Mouse (Mus musculus): ENCODE data around the gene Smug1.

Smug1 gene

DNA sequence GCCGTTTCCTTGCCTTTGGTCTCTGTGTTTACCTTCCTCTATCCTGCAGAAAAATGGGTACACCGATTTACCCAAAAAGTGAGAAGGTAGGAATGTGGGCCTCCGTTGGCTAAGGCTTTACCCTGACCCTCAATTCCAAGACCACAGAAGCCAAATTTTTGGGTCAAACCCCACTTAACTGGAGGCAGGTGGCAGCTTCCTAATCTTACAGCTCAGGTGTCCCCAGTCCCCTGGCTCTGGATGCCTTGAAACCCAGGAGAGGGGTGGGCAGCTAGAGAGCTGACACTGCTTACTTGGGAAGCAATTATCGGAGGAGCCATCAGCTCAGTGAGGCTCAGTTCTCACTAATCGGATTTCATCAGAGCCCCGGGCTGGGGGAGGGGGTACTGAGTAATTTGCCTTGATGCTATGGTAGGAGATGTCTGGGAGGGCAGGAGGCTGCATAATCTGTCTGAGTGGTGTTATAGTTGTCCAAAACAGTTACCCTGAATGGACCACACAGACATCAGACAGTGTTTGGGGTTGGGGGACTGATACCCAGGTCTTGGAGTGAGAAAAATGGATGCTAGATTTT lies at the start of gene Smug1:
Smug1 (minus strand) TSS at position 51 of the 574 bp plus-strand sequence.
- DNase-seq = no peak

GRCm38 (mm10) chr15:103216052-103216451 lies 49.2 kb upstream of the Smug1 start:
- no peak for DNase-seq

DNA sequence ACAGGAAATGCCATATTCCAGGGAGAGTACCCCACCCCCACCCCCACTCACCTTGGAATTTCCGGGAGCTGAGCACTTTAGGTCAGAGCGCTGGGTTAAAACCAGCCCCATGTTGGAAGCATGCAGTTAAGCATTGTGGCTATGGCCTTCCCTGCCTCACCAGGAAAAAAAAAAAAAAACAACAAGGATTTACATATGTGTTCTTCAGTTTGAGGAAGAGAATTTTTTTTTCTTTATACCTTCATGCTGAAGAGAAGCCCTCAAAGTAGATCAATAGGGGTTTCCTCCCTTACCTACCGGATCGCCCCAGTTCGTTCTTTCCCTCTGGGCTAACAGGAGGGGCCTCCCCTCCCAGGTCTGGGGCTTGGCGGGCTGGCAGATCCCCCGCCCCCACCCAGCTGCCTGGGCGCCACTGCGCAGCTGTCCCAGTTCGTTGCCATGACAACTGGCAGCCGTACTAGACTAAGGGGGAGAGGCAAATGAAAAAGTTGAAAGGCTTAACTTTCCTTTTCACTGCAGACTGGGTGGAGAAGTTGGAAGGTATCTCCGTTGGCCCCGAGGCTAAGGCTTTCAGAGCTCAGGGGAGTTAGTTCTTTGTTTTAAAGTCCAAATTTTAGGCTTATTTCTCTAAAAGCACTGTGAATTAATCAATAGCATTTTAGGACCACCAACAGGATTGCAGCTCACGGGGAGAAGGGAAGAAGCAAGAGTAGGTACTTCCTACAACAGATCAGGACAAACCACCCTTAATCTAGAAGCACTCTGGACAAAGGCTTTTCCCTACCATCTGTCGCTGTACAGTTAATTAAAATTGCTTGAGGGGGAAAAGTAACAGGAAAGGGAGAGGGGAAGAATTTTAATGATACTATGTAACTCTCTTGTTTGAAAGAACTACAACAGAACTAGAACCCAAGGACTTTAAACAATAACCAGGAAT lies 48.3 kb upstream of the Smug1 start:
- peak; percentile 89 to 90 for DNase-seq

DNA sequence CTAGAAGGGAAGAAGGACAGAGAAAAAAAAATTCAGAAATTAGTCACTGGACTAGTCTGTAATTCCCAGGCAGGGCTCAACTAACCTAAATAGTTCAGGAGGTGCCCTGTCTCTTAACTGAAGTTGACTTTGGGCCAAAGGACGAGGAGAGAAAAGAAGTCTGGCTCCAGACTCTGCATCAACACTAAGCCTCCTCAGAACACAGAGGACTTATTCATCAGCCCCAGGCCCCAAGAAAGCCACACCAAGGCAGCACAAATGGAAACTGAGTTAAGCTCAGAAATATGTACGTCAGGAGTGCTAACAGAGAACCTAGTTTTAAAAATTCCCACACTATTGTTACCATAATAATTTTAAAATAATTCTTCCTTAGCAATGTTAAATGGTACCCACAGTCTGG lies 47.3 kb upstream of the Smug1 start:
- no peak for DNase-seq

DNA sequence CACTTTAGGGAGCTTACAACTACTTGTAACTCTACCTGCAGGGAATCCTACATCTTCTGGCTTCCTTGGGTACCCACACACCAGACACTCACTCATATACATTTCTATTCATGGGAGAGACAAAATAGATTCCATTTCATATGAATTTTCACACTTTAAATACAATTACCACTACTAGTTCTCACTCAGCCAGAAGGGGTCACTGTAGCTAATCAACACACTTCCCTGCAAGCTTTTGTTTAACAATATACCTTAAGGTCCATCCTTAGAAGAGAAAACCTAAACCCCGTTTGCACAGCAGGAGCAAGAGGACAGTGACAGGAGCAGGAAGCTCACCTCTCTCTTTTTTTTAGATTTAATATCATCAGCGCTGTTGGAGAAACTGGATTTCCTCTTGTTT lies 38.3 kb upstream of the Smug1 start:
- DNase-seq = no peak

GRCm38 (mm10) chr15:103202088-103202793 lies 35.3 kb upstream of the Smug1 start:
- DNase-seq = no peak

GRCm38 (mm10) chr15:103197785-103198184 lies 30.9 kb upstream of the Smug1 start:
- no peak for DNase-seq

DNA sequence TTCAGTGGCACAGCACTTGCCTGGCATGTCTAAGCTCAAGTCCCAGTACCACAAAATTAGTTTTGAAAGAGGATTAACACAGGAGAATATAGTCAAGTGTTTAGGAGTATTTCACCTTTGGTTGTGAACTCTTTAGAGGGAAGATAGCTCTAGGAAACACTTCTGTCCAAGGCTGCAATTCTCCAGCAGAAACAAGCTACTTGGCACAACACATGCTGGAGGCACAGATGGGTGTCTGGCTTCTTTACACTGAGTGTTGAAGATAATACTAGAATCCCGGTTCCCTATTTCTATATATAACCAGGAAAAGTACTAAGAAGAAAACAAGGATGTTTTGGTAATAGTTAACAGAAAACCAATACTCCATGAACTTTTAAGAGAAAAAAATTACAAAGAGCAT lies 29.9 kb upstream of the Smug1 start:
- no peak for DNase-seq

- no peak for DNase-seq
These were observed 26.7 kb upstream of the Smug1 start for GRCm38 (mm10) chr15:103193606-103194005.

DNA sequence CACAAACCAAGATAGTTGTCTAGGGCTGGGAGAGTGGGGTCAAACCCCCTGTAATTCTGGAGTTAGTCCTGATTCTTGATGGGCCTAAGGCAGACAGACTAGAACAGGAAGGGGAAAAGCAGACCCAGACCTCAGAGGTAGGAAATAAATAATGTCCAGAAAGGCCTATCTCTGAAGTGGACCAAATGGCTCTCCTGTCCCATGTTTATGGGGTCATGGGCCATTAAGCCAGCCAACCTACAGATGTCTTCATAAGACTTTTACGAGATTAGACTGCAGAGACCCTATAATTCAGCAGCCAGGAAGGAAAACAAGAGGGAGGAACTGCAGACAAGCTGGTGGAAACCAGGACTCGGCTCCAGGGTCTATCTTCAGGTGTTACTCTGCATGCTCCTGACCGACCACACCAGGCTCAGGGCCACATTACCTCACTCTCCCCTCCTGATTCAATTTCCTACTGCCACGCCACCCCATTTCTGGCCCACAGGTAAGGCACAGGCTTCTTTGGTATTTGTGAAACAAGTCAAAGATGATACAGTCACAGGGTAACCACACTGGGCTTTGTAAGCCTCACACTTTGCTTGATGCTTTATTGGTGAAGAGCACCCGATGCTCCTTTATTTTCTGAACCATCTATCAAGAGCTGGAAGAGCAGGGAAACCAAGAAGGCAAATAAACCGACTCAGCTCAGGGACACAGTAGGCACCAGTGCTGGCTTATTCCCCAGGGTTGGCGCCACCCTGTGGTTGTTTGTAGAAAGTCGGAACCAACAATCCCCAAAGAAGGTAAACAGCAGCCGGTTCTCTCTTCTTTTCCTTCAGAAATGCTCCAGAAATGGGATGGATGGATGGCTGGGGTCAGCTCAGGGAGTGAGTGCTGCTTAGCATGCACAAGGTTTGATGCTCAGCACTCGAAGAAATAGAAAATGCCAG lies 23.9 kb upstream of the Smug1 start:
- no peak for DNase-seq

DNA sequence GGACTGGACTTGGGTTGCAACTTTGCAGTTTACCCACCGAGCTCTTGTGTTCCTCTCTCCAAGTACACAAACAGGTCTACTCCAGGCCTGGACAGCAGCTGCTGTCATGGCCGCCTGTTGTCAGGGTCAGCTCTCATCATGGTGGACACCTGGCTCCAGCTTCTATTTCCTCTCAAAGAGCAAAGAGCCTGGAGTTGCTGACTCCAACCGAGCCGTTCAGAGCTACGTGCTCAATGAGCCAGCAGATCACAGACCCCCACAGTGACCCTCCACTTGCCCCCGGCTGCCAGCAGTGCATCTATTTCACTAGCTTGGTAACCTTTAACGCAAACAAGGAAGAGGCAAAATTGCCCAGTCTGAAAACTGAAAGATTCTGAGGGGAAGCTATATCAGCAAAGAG lies 23.2 kb upstream of the Smug1 start:
- no peak for DNase-seq

- no peak for DNase-seq
These were observed 20.9 kb upstream of the Smug1 start for GRCm38 (mm10) chr15:103187803-103188202.

- no peak for DNase-seq
These were observed 18.7 kb upstream of the Smug1 start for GRCm38 (mm10) chr15:103185462-103186198.

GRCm38 (mm10) chr15:103183651-103184610 lies 17.0 kb upstream of the Smug1 start:
- DNase-seq = no peak

DNA sequence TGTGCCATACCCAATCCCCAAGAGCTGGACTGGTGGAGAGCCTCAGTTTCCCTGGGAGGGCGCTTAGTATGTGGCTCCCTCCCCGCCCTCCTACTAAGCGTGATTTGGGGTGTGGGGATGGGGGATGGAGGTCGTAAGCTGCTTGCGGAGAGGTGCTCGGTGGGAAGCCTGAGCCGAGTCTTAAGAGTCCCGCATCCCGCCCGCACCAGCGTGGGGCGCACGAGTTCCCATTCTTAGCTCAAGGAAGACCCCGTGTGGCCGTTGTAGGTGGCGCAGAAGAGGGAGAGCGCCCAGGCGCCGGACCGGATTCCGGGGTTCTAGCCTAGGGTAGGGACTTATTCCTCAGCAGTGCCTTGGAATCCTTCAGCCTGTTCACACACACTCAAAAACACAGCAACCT lies 16.2 kb upstream of the Smug1 start:
- DNase-seq = no peak

- DNase-seq = peak; percentile 44 to 45
These were observed 15.4 kb upstream of the Smug1 start for GRCm38 (mm10) chr15:103182166-103182790.

GRCm38 (mm10) chr15:103180406-103180805 lies 13.5 kb upstream of the Smug1 start:
- DNase-seq = no peak

DNA sequence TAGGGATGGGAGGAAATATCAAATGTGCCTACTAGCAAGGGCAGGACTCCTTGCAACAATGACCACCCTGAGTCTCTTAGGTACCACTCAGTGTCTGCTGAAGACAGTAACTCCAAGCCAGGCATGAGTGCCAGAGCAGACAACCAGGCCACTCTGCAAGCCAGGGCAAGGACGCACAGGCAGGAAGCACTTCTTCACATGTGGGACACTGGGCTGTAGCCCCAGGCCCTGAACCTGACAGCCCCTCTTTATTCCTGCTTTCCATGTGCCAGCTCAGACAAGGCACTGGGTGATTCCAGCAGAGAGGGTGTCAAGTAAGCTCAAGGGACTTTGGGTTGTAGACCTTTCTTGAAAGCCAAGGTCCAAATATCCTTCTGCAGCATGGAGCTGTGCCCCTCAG lies 11.9 kb upstream of the Smug1 start:
- no peak for DNase-seq

DNA sequence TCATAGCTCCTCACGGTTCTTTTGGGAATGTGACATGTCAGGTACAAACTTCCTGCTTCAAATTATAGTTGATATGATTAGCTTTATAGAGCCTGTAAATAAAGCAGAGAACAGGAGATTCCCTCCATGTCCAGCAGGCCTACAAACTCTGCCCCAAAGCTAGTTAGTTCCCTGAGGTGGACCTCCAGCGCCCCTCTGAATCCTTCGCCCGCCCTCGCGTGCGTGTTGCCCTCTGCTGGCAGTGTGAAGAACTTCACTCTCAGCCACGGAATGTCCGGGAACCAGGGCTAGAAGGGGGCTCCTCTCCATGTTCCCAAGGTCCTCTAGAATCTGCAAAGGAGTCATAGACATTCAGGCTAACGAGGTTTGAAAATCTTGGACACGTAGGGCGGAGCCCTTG lies 11.2 kb upstream of the Smug1 start:
- DNase-seq = no peak

- DNase-seq = no peak
These were observed 10.7 kb upstream of the Smug1 start for GRCm38 (mm10) chr15:103177611-103178041.
